Mouse (Mus musculus) c-Kit-negative CD71-positive TER-119-positive erythroid progenitor cells, embryonic 14.5 days (primary cell): ENCODE data around the gene Olfr1438-ps1.
"Not testable (repeated sequence)": the region's sequence is repeated elsewhere in the genome, so short reads cannot be mapped to it uniquely, and the experiment has no call there.

ENCODE experiments used
- DNase-seq: peaks from one replicate; pipeline ENCODE4 v3.0.0-alpha.2; 2013; ENCODE audit warnings: low read depth, low spot score

Olfr1438-ps1 gene

GRCm38 (mm10) chr19:12335810-12336209 lies at the start of gene Olfr1438-ps1:
Olfr1438-ps1 (minus strand) TSS chr19:12335910.
- DNase-seq: no peak

GRCm38 (mm10) chr19:12374465-12375025 lies 38.8 kb upstream of the Olfr1438-ps1 start:
- DNase-seq: no peak

- no peak for DNase-seq
These were observed 37.3 kb upstream of the Olfr1438-ps1 start for GRCm38 (mm10) chr19:12373004-12373403.

- DNase-seq: no peak
These were observed 10.7 kb downstream of the Olfr1438-ps1 start, which contains the start of gene Olfr1437 for GRCm38 (mm10) chr19:12325001-12325400. Olfr1437 (minus strand) TSS chr19:12325101.

- not testable (repeated sequence) for DNase-seq
These were observed 36.7 kb downstream of the Olfr1438-ps1 start, which contains the start of gene Olfr1436 for GRCm38 (mm10) chr19:12299030-12299429. Olfr1436 (minus strand) TSS chr19:12299130.

GRCm38 (mm10) chr19:12292979-12293378 lies 42.7 kb downstream of the Olfr1438-ps1 start:
- no peak for DNase-seq

- no peak for DNase-seq
These were observed 56.2 kb downstream of the Olfr1438-ps1 start, which contains the start of gene Olfr1434 for GRCm38 (mm10) chr19:12279554-12279953. Olfr1434 (plus strand) TSS chr19:12279854.
